Mouse (Mus musculus) thymus, postnatal 0 days (tissue): Measurements from ENCODE around the gene Iqck. TPM values are rescaled to one million over a fixed set of nuclear protein-coding genes. Genes with fewer than 3 reads are reported as not detected.

Experiments
- polyA plus RNA-seq: library from polyadenylated mRNA; unstranded; fragments of >200 nt; fragmentation: Nextera tagmentation; extraction: Ambion mirVana; gene quantifications from 2 replicates; pipeline ENCODE4 v1.2.1, GENCODE M21; 2015

Gene Iqck
- polyA plus RNA-seq, 1 experiment from 2014 or later = 1.6 TPM

Other genes starting within 250 kb of the Iqck start
- gene Gde1, start 150.0 kb upstream of the Iqck start, polyA plus RNA-seq = 71.0 and 75.3 TPM in 2 replicates
- gene Ccp110, start 143.2 kb upstream of the Iqck start, polyA plus RNA-seq = 7.8 and 8.1 TPM in 2 replicates
- 55.7 and 56.5 TPM in 2 replicates for gene Vps35l, start 115.5 kb upstream of the Iqck start, polyA plus RNA-seq
- gene Knop1, start 502 bp downstream of the Iqck start, polyA plus RNA-seq = 79.2 and 79.4 TPM in 2 replicates
- 0.55 and 0.57 TPM in 2 replicates for gene Gprc5b, start 139.5 kb downstream of the Iqck start, polyA plus RNA-seq